23 mouse cellular contexts compared by ENCODE assay signal in genomic region chr2:10169991-10170390, GRCm38 (mm10). TPM values are rescaled to one million over a fixed set of nuclear protein-coding genes. Genes with fewer than 3 reads are reported as not detected.
DNase-seq lines count a peak whose midpoint lies in the region; ATAC-seq and TF ChIP-seq lines count a peak whose summit lies in the region.
"Had no signal": no experiment of that assay in that cellular context is flagged by ENCODE, and none has a peak within 500 bp of the region (broad histone marks: within the 10 kb centered on the region; RNA-seq: fewer than 3 reads in every experiment).

No protein-coding gene starts in this region.

- ATAC-seq in midbrain, postnatal 0 days (ENCODE audit: low FRiP score): no peak
- ATAC-seq: forebrain, embryonic 16.5 days; inflammation-experienced regulatory T-cells, adult 6 months; intestine, postnatal 0 days had no signal

- 92% methylated on average over 16 of the region's 16 CpGs for WGBS in midbrain, postnatal 0 days
- whole genome bisulfite sequencing in midbrain, embryonic 10.5 days: 95% methylated on average over 16 of the region's 16 CpGs

- intact Hi-C loops in gastrocnemius, postnatal 14 days (cut with DNase I; ENCODE audit: low total_unique reads): no loop called here
- intact Hi-C loops in left cerebral cortex, postnatal 10 days (cut with DNase I): no loop called here

- TF ChIP-seq CTCF in midbrain, postnatal 0 days (IDR thresholded peaks at IDR 0.05): no peak

- H3K9ac ChIP-seq in midbrain, postnatal 0 days (replicated peaks; ENCODE audit: low read length, poor library complexity, severe bottlenecking): no peak overlapping the region
- H3K9ac ChIP-seq: embryonic facial prominence, embryonic 12.5 days; forebrain, embryonic 12.5 days; heart, embryonic 15.5 days; hindbrain, embryonic 15.5 days had no signal

- no peak overlapping the region for H3K4me3 ChIP-seq in midbrain, postnatal 0 days (ENCODE audit: low read depth, low read length)
- no peak overlapping the region for H3K4me3 ChIP-seq in midbrain, embryonic 10.5 days
- H3K4me3 ChIP-seq: embryonic facial prominence, embryonic 12.5 days; forebrain, embryonic 12.5 days; heart, adult 2 months; heart, embryonic 15.5 days; hindbrain, embryonic 10.5 days; hindbrain, embryonic 15.5 days had no signal

- no peaks in the 10 kb centered on the region for H3K36me3 ChIP-seq in midbrain, postnatal 0 days (ENCODE audit: insufficient read depth, low read length)
- no peaks in the 10 kb centered on the region for H3K36me3 ChIP-seq in midbrain, embryonic 10.5 days
- H3K36me3 ChIP-seq: embryonic facial prominence, embryonic 12.5 days; forebrain, embryonic 12.5 days; heart, embryonic 15.5 days; hindbrain, embryonic 10.5 days; hindbrain, embryonic 15.5 days had no signal

- H3K4me2 ChIP-seq in midbrain, postnatal 0 days (ENCODE audit: low read depth, low read length, poor library complexity, severe bottlenecking): no peak overlapping the region
- H3K4me2 ChIP-seq: embryonic facial prominence, embryonic 12.5 days; forebrain, embryonic 12.5 days; heart, embryonic 11.5 days; heart, embryonic 15.5 days; hindbrain, embryonic 15.5 days had no signal

- H3K9me3 ChIP-seq in midbrain, postnatal 0 days (ENCODE audit: low read length): no peaks in the 10 kb centered on the region
- H3K9me3 ChIP-seq in midbrain, embryonic 10.5 days (replicated peaks): no peaks in the 10 kb centered on the region
- H3K9me3 ChIP-seq: embryonic facial prominence, embryonic 12.5 days; forebrain, embryonic 12.5 days; heart, embryonic 15.5 days; hindbrain, embryonic 10.5 days; hindbrain, embryonic 15.5 days had no signal

- no peaks in the 10 kb centered on the region for H3K4me1 ChIP-seq in midbrain, postnatal 0 days (ENCODE audit: insufficient read depth, low read length)
- no peaks in the 10 kb centered on the region for H3K4me1 ChIP-seq in midbrain, embryonic 10.5 days
- H3K4me1 ChIP-seq: forebrain, embryonic 12.5 days; heart, embryonic 15.5 days; hindbrain, embryonic 10.5 days; hindbrain, embryonic 15.5 days had no signal

- peak; percentile 40 for DNase-seq in gastrocnemius, adult 18-20 months (ENCODE audit: low spot score)
- DNase-seq in gastrocnemius, postnatal 4 days (ENCODE audit: low spot score in 2 of 2): no peak
- DNase-seq in midbrain, postnatal 0 days (ENCODE audit: low spot score): peak; percentile 38
- DNase-seq in midbrain, embryonic 10.5 days (ENCODE audit: low spot score): no peak
- DNase-seq in gastrocnemius, postnatal 14 days: peak; percentile 36
- DNase-seq in left cerebral cortex, postnatal 10 days (ENCODE audit: extremely low spot score in 1 of 2, low spot score in 2 of 2): no peak
- no peak for DNase-seq in thymus, postnatal 14 days
- DNase-seq: cerebellum, adult 11-12 months; cerebellum, adult 9-10 months; cerebellum, postnatal 25 days; heart, adult 2 months; heart, postnatal 14 days; kidney, adult 8-10 months had no signal

- no peaks in the 10 kb centered on the region for H3K27me3 ChIP-seq in midbrain, postnatal 0 days (ENCODE audit: insufficient read depth, low read length)
- H3K27me3 ChIP-seq in midbrain, embryonic 10.5 days (ENCODE audit: low read depth, poor library complexity, severe bottlenecking): no peaks in the 10 kb centered on the region
- H3K27me3 ChIP-seq: embryonic facial prominence, embryonic 12.5 days; forebrain, embryonic 12.5 days; heart, embryonic 15.5 days; hindbrain, embryonic 15.5 days had no signal

- no peak overlapping the region for H3K27ac ChIP-seq in midbrain, postnatal 0 days (ENCODE audit: low read depth, low read length)
- no peak overlapping the region for H3K27ac ChIP-seq in midbrain, embryonic 10.5 days (replicated peaks)
- H3K27ac ChIP-seq: embryonic facial prominence, embryonic 12.5 days; forebrain, embryonic 12.5 days; heart, adult 2 months; heart, embryonic 15.5 days; hindbrain, embryonic 10.5 days; hindbrain, embryonic 15.5 days had no signal

RNA-seq across cellular contexts. Expression of gene Itih5, which starts 16.6 kb away (rescaled TPM):
- 10 to 100 TPM; 10.2 to 12.7 TPM for total RNA-seq in gastrocnemius, adult 18-20 months (2021)
- total RNA-seq in gastrocnemius, postnatal 4 days (2021): 100 to 1,000 TPM; 106 to 122 TPM
- 18.3 and 19.6 TPM in 2 replicates for total RNA-seq in midbrain, postnatal 0 days (2014; rRNA removed)
- polyA plus RNA-seq in midbrain, postnatal 0 days (2015; fragmentation: Nextera tagmentation; extraction: Ambion mirVana): 10.2 and 11.0 TPM in 2 replicates
- 6.3 and 6.5 TPM in 2 replicates for polyA plus RNA-seq in midbrain, embryonic 10.5 days (2016; fragmentation: Nextera tagmentation; extraction: Ambion mirVana)
- 10 to 100 TPM; 40.5 to 50.8 TPM for total RNA-seq in gastrocnemius, postnatal 14 days (2021)
- 10 to 100 TPM in 1 of 2 experiments, 1 to 10 TPM in 1; 9.2 to 12.0 TPM for total RNA-seq in left cerebral cortex, postnatal 10 days (2021)

RNA-seq across cellular contexts. Expression of gene Itih2, which starts 38.8 kb away (rescaled TPM):
- total RNA-seq in gastrocnemius, adult 18-20 months (2021): 1 to 10 TPM in 1 of 2 experiments, under 1 TPM in 1; 0.23 to 1.1 TPM
- total RNA-seq in gastrocnemius, postnatal 4 days (2021): 1 to 10 TPM in 1 of 2 experiments, under 1 TPM in 1; 0.66 to 4.1 TPM
- 9.3 and 9.7 TPM in 2 replicates for total RNA-seq in midbrain, postnatal 0 days (2014; rRNA removed)
- 5.7 and 6.5 TPM in 2 replicates for polyA plus RNA-seq in midbrain, postnatal 0 days (2015; fragmentation: Nextera tagmentation; extraction: Ambion mirVana)
- polyA plus RNA-seq in midbrain, embryonic 10.5 days (2016; fragmentation: Nextera tagmentation; extraction: Ambion mirVana): 0.06 TPM in 1 of 2 replicates, not detected in the other
- under 1 TPM; 0.40 to 0.74 TPM for total RNA-seq in gastrocnemius, postnatal 14 days (2021)
- total RNA-seq in left cerebral cortex, postnatal 10 days (2021): 1 to 10 TPM; 3.3 to 3.5 TPM
- total RNA-seq: ES-E14 had no signal
- polyA plus RNA-seq: inflammation-experienced regulatory T-cells, adult 6 months had no signal

Comparison
In these comparisons a context has a peak if more than half of its experiments do, and no peak if none do; other contexts are left out.
1. DNase-seq: peak in gastrocnemius, adult 18-20 months (single experiment), midbrain, postnatal 0 days (single experiment) and gastrocnemius, postnatal 14 days (single experiment); none in gastrocnemius, postnatal 4 days (0 of 2), midbrain, embryonic 10.5 days (single experiment), left cerebral cortex, postnatal 10 days (0 of 2) and thymus, postnatal 14 days (single experiment).